Mouse (Mus musculus) embryonic fibroblast, embryonic 13.5 days (primary cell): ENCODE results near the gene Tbcd.

Experiments used
- CTCF ChIP-seq: IDR thresholded peaks from 2 replicates; pipeline ENCODE4 v1.5.1; 2011; ENCODE audit warnings: mild to moderate bottlenecking, control low read depth, low read length, moderate library complexity, borderline replicate concordance; ENCODE audit not compliant: insufficient read depth
- POLR2A ChIP-seq: IDR thresholded peaks from 2 replicates; pipeline ENCODE4 v1.6.1; 2011; ENCODE audit warnings: low read depth, mild to moderate bottlenecking, control low read depth, low read length, moderate library complexity

DNA sequence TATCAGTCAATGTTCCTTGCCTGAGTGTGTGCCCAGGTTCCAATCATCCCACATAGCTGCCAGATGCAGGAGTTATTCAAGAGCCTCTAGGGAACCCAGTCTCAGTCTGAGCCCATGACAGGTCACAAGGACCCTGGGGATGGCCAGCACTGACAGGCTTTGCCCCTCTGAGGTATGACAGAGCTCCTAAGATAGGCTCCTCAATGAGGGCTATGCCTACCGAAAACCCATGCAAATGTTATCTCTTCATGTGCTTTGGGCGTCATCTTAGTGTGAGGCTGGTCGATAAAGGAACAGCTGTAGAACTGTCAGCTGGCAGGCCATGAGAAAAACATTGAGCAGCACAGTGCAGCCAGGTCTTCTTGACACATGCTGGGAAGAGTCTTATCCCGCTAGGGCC is 18.4 kb upstream of the Tbcd start:
- TF ChIP-seq POLR2A (no peak), CTCF (no peak)
